Mouse (Mus musculus): ENCODE results near the gene Slu7. TPM values are rescaled to one million over a fixed set of nuclear protein-coding genes. Genes with fewer than 3 reads are reported as not detected.

The Slu7 gene
- 33.2 TPM for polyA plus RNA-seq (2014; fragmentation: Illumina TruSeq; extraction: RNeasy Lipid Tissue Mini Kit (QIAGEN cat#74804); ENCODE audit: low read depth, low replicate concordance)

GRCm38 (mm10) chr11:43433254-43434023 is at the start of gene Slu7:
Gene Slu7, plus strand, starts transcription at chr11:43433744.

DNA sequence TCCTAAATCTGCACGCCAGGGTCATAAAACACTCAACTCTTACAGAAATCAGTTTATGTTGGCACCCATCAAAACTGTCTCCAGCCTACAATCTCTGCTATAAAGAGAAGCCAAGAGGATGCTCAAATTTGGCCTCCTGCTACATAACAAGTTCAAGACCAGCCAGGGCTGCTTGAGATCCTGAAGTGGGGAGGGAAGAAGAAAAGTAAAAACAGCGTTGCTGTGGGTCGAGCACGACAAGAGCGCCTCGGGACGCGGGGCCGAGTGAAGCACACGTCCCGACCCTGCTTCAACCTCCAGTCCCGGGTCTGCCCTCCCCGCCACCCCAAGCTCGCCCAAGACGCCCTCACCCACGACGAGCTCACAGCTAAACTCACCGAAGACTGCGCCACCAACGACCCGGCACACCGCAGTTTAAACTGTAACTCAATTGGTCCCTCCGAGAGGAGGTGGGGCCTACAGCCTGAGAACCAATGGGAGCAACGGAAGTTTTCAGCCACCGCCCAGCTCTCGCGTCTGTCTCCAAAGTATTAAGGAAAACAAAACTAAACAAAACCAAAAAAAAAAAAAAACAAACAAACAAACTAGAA is 7.6 kb upstream of the Slu7 start, which contains the start of gene Pttg1:
TSS of gene Pttg1 (minus strand) at position 428 of the 590 bp plus-strand sequence.

DNA sequence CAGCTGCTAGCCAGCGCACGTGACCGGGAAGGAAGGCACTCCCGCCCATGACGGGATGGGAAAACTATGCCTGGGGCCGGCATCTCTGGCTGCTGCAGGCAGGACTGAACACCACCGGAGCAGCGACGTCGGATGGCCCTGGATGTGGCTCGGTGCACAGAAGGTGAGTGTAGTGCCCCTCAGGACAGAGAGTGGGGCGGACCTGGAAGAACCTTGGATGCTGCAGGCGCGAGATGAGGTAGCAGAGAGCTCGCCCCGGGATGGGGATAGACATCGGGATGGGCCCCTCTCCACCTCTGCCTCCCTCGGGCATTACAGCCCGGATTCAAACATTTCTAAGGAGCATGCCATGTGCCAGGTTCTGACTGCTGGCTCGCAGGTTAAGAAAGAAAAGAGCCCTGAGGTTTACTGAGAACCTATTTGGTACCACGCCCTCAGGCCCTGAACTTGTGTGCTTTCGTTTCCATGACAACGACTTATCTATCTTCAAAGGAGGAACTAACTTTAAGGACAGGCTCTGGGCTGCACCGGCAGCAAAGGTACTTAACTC is 40.8 kb downstream of the Slu7 start, which contains the start of gene C1qtnf2:
TSS of gene C1qtnf2 (plus strand) at position 52 of the 550 bp plus-strand sequence.

Other genes starting within 250 kb of the Slu7 start
- 259 TPM for gene Pttg1, start 7.5 kb upstream of the Slu7 start, polyA plus RNA-seq (2014; fragmentation: Illumina TruSeq; extraction: RNeasy Lipid Tissue Mini Kit (QIAGEN cat#74804); ENCODE audit: low read depth, low replicate concordance)
- 9.0 TPM for gene C1qtnf2, start 40.5 kb downstream of the Slu7 start, polyA plus RNA-seq (2014; fragmentation: Illumina TruSeq; extraction: RNeasy Lipid Tissue Mini Kit (QIAGEN cat#74804); ENCODE audit: low read depth, low replicate concordance)
- gene Ccnjl, start 95.0 kb downstream of the Slu7 start, polyA plus RNA-seq (2014; fragmentation: Illumina TruSeq; extraction: RNeasy Lipid Tissue Mini Kit (QIAGEN cat#74804); ENCODE audit: low read depth, low replicate concordance), result 1.5 TPM
- 0.29 TPM for gene 4933415A04Rik, start 153.3 kb downstream of the Slu7 start, polyA plus RNA-seq (2014; fragmentation: Illumina TruSeq; extraction: RNeasy Lipid Tissue Mini Kit (QIAGEN cat#74804); ENCODE audit: low read depth, low replicate concordance)
- not detected for gene Fabp6, start 167.8 kb downstream of the Slu7 start, polyA plus RNA-seq (2014; fragmentation: Illumina TruSeq; extraction: RNeasy Lipid Tissue Mini Kit (QIAGEN cat#74804); ENCODE audit: low read depth, low replicate concordance)
- gene Pwwp2a, start 248.3 kb downstream of the Slu7 start, polyA plus RNA-seq (2014; fragmentation: Illumina TruSeq; extraction: RNeasy Lipid Tissue Mini Kit (QIAGEN cat#74804); ENCODE audit: low read depth, low replicate concordance), result 14.7 TPM